Mouse (Mus musculus): ENCODE measurements at regions not wholly inside any gene's neighbourhood (a gene's known extent, or its start where the extent isn't known, plus 50 kb on each side); places are given as distances from the start of the nearest gene placed in this dataset.

GRCm38 (mm10) chr13:40794190-40794589 lies 56.0 kb upstream of the Tfap2a start:
- TF ChIP-seq CTCF (IDR thresholded peaks at IDR 0.05) = no peak
- ChIA-PET CTCF (no interaction called here), POLR2A (no interaction called here)
- H3K27me3 ChIP-seq = peaks cover 31% of the 10 kb centered on the region
- in situ Hi-C loops (cut with MboI; ENCODE audit: low pct_unique_long_range_greater_than_20kb) = loop anchor here (10.0 kb wide), 1 partner anchor 441 kb away; no protein-coding TSS in a partner anchor
- DNase-seq (ENCODE audit: low read depth, low spot score) (no peak), ATAC-seq (no peak)

GRCm38 (mm10) chr13:40792947-40793346 lies 54.8 kb upstream of the Tfap2a start:
- peaks cover 19% of the 10 kb centered on the region for H3K27me3 ChIP-seq
- DNase-seq (ENCODE audit: low read depth, low spot score) = no peak
- no peak for ATAC-seq
- ChIA-PET POLR2A (no interaction called here), CTCF (interaction anchor here (1.2 kb wide), 1 partner anchor 9 kb away, joined by 4 read pairs; no protein-coding TSS in a partner anchor)
- in situ Hi-C loops (cut with MboI; ENCODE audit: low pct_unique_long_range_greater_than_20kb) = loop anchor here (10.0 kb wide), 1 partner anchor 442 kb away; no protein-coding TSS in a partner anchor
- no peak for TF ChIP-seq CTCF (IDR thresholded peaks at IDR 0.05)

- ATAC-seq (no peak), DNase-seq (ENCODE audit: low read depth, low spot score) (no peak)
- in situ Hi-C loops (cut with MboI; ENCODE audit: low pct_unique_long_range_greater_than_20kb) = no loop called here
- ChIA-PET CTCF (interaction anchor here (1.1 kb wide), 1 partner anchor 18 kb away, joined by 3 read pairs; no protein-coding TSS in a partner anchor), POLR2A (no interaction called here)
- peaks cover 25% of the 10 kb centered on the region for H3K27me3 ChIP-seq
- TF ChIP-seq CTCF (IDR thresholded peaks at IDR 0.05) = no peak
Measured at GRCm38 (mm10) chr13:40788225-40788624, 50.0 kb upstream of the Tfap2a start.
